Mouse (Mus musculus) naive thymus-derived CD4-positive, alpha-beta T cell, adult 2 months (primary cell): Measurements from ENCODE around the gene Adgra3.

Experiments used
- DNase-seq: peaks from one replicate; pipeline ENCODE4 v3.0.0-alpha.2; 2011; ENCODE audit warnings: low read depth

The Adgra3 gene

DNA sequence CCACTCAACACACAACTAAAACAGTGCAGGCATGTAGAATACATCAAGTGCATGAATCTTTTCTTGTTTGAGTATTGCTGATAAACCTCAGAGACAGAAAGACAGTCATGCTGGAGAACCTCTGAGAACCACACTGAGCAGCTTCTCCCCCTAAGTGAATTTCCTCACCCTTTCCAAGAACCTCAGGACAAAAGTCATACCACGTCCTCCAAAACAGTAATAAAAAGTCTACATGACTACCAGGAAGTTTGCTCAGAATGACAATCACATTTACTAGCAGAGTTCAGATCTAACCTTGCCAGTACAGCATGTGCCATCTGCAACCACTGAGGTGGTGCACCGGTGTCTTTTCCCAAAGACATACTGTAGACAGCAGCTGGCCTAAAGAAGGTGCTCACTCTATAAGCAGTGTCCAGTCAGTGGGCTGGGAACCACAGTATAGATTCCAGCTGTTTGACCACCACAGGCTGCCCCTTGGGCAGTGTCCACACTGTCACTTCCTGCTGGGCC, 27.0 kb downstream of the Adgra3 start:
- DNase-seq, result no peak

GRCm38 (mm10) chr5:50031288-50031687, 27.5 kb downstream of the Adgra3 start:
- no peak for DNase-seq

DNA sequence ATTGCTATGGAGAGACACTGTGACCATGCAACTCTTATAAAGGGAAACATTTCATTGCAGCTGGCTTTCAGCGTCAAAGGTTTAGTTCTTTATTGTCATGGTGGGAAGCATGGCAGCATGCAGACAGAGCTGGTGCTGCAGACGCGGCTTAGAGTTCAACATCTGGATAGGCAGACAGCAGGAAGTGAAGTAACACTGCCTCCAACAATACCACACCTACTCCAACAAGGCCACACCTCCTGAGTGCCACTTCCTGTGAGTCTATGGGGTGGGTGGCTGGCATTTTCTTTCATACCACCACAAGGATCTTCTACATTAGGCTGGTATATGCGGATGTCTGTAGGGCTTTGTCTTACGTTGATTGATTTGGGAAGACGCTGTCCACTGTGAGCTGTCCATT, 29.1 kb downstream of the Adgra3 start:
- peak; percentile 45 for DNase-seq

- peak; percentile 16 for DNase-seq
Measured at GRCm38 (mm10) chr5:50027561-50027960, 31.2 kb downstream of the Adgra3 start.

DNA sequence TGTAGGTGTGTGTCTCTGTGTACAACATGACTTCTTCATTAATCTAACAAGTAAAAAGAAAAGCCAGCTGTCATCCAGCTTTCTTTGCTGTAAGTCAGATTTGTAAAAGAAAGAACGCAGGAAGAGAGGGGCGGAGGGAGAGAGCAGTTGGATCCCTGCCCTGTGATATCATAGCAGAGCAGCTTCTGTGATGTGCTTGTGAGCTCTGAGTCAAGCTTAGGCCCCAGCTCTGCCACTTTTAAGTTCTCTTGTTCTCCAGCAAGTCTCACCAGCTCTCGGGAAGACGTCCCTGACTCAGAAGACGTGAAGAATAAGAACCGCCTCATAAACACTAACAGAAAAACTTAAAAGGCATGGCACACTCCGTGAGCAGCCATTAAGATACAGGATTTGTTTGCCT, 31.8 kb downstream of the Adgra3 start:
- peak; percentile 22 for DNase-seq

- DNase-seq, result peak; percentile 31
Measured at GRCm38 (mm10) chr5:50026148-50026547, 32.7 kb downstream of the Adgra3 start.

GRCm38 (mm10) chr5:50024097-50024496, 34.7 kb downstream of the Adgra3 start:
- DNase-seq, result no peak

GRCm38 (mm10) chr5:50015987-50016587, 42.7 kb downstream of the Adgra3 start:
- no peak for DNase-seq

GRCm38 (mm10) chr5:50015147-50015697, 43.6 kb downstream of the Adgra3 start:
- no peak for DNase-seq

GRCm38 (mm10) chr5:50014658-50015057, 44.1 kb downstream of the Adgra3 start:
- no peak for DNase-seq

- no peak for DNase-seq
Measured at GRCm38 (mm10) chr5:50013965-50014364, 44.8 kb downstream of the Adgra3 start.

- DNase-seq, result no peak
Measured at GRCm38 (mm10) chr5:50008841-50009240, 50.0 kb downstream of the Adgra3 start.

- no peak for DNase-seq
Measured at GRCm38 (mm10) chr5:50006915-50007658, 51.7 kb downstream of the Adgra3 start.

DNA sequence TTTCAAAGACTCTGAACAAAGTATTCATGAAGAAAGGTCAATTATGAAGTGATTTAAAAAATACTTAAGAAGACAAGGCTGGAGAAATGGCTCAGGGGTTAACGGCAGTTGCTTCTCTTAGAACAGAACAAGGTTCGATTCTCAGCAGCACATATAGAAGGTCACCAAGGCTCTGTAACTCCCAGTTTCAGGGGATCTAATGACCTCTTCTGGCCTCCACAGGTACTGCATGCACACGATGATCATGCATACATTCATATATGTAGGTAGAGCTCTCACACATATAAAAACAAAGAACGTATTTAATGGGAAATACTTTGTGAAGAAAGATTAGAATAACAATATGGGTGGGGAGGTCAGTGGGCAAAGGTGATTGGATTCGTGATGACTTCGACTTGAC, 56.5 kb downstream of the Adgra3 start:
- DNase-seq, result no peak

- no peak for DNase-seq
Measured at GRCm38 (mm10) chr5:49999764-50000163, 59.0 kb downstream of the Adgra3 start.

GRCm38 (mm10) chr5:49997019-49997418, 61.8 kb downstream of the Adgra3 start:
- DNase-seq, result no peak

DNA sequence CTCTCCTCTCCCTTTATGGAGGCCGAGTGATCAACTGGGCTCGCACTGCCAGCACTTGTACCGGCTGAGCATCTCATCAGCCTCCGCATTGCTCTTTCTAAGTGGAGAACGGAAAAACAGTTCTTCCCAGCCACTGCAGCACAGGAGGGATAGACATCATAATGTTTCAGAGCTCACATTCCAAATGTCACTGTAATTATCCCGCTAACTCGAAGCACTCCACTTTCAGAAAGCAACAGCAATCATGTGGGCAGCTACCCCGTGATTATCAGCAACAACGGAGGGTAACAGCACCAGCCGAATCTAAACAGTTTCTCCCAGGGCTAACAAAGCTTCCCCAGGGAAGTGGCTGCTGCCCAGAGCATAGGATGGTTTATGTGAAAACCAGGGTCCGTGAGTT, 62.3 kb downstream of the Adgra3 start:
- DNase-seq, result no peak

DNA sequence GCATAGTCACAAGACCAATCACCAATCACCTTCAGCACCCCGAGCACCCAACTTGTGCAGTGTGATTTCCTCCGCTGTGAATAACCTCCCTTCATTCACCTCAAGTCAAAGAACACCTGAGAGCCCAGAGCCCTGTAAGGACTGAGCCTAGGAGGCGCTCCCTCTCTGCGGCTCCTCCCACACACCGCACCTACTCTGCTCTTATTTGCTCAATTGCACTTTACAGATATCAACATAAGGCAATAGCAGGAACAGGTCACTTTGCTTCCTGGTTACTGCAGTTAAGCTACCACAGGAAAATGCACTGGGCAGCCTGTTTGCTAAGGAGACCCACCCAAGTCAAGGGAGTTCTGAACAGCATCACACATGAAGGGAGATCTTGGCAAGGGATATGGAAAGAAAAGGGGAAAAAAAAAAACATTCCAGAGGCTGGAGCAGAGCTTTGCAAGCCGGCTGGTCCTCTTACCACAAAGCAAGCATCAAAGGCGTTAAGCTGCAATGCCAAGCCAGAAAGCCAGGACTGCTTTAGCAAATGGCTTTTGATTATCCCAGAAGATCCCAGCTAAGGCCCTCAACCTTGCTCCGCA, 68.0 kb downstream of the Adgra3 start:
- no peak for DNase-seq

GRCm38 (mm10) chr5:49988015-49988798, 70.6 kb downstream of the Adgra3 start:
- no peak for DNase-seq

DNA sequence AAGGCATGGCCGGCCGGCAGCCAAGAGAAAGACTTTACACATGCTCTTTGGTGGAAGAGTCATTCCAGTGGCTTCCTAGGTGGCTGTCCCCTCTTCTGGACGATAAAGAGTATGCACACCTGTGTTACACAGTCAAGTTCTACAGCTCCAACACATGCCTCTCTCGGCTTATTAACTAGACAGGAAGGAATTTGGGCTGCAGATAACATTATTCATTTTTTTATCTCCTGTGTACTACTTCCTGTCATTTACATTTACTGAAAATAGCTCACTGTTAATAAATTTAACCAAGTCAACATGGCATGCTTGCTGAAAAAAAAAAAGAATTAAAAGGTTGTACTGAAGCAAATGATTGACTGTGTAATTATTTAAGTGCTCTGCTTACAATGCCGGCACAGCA, 78.1 kb downstream of the Adgra3 start:
- DNase-seq, result no peak

- DNase-seq, result no peak
Measured at GRCm38 (mm10) chr5:49979246-49979645, 79.6 kb downstream of the Adgra3 start.

DNA sequence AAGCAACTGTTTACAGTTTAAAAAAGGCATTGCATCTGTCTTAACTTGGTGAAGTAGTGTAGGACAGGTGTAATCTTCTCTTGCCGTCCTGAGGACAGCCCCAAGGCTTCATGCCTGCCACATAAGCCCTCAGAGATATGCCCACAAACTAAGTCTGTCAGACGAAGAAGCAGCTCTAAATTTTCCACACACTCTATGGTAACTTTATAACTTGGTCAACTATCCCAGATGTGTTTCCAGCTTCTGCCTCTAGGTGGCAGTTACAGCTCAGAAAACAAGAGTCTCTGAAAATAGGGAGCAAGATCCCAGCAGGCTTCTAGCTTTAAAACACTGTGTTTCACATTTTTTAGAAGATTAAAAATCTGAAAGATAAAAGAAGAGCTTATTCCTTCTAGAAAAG, 82.8 kb downstream of the Adgra3 start:
- peak; percentile 56 for DNase-seq
